Comparison of ENCODE assay signal across 26 mouse cellular contexts in the genomic region with DNA sequence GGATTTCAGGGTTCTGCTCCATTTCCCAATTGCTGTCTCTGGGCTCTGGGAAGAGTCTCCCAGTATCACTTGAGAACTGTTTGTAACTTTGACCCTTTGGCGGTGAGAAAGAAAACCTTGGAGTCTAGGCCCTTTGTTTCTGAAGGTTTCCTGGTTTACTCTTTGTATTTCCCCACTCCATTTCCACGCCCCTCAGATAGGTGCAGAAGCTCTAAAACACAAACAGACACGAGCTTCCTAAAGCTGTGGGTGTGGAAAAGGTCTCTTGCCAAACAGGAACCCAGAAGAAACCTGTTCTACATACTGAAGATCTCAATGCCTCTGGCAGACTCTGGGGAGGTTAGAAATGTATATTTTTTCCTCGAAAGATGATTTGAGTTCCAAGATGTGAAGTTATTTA. TPM values are rescaled to one million over a fixed set of nuclear protein-coding genes. Genes with fewer than 3 reads are reported as not detected.
A peak's percentile ranks its signal among the peaks of the same experiment; 100 is the strongest.
DNase-seq lines count a peak whose midpoint lies in the region; ATAC-seq and TF ChIP-seq lines count a peak whose summit lies in the region.
"Had no signal": no experiment of that assay in that cellular context is flagged by ENCODE, and none has a peak within 500 bp of the region (broad histone marks: within the 10 kb centered on the region; RNA-seq: fewer than 3 reads in every experiment).

No protein-coding gene starts in this region.

- H3K4me1 ChIP-seq in lung, embryonic 16.5 days (replicated peaks; ENCODE audit: control insufficient read depth, insufficient read depth, low read length) = no peaks in the 10 kb centered on the region
- no peaks in the 10 kb centered on the region; the same call in 1 of the 2 replicates for H3K4me1 ChIP-seq in intestine, postnatal 0 days (replicated peaks; ENCODE audit: control insufficient read depth, insufficient read depth, low read length)
- H3K4me1 ChIP-seq: heart, embryonic 10.5 days; hindbrain, embryonic 15.5 days; limb, embryonic 12.5 days; liver, embryonic 15.5 days had no signal

- no peak overlapping the region for H3K9ac ChIP-seq in lung, embryonic 16.5 days (ENCODE audit: low read length)
- H3K9ac ChIP-seq in intestine, postnatal 0 days (ENCODE audit: low read depth, low read length) = no peak overlapping the region
- H3K9ac ChIP-seq: hindbrain, embryonic 15.5 days; limb, embryonic 12.5 days; liver, embryonic 15.5 days had no signal

- no peaks in the 10 kb centered on the region for H3K9me3 ChIP-seq in lung, embryonic 16.5 days (ENCODE audit: control insufficient read depth, low read length)
- H3K9me3 ChIP-seq in intestine, postnatal 0 days (ENCODE audit: control insufficient read depth) = no peaks in the 10 kb centered on the region
- H3K9me3 ChIP-seq: heart, embryonic 10.5 days; hindbrain, embryonic 15.5 days; limb, embryonic 12.5 days; liver, embryonic 15.5 days had no signal

- 46% methylated on average over 4 of the region's 4 CpGs for WGBS in lung, embryonic 16.5 days
- 36% methylated on average over 4 of the region's 4 CpGs for WGBS in intestine, postnatal 0 days

- no peaks in the 10 kb centered on the region for H3K36me3 ChIP-seq in lung, embryonic 16.5 days (ENCODE audit: control insufficient read depth, insufficient read depth, low read length)
- H3K36me3 ChIP-seq in intestine, postnatal 0 days (ENCODE audit: control insufficient read depth, insufficient read depth) = no peaks in the 10 kb centered on the region; the same call in 1 of the 2 replicates
- H3K36me3 ChIP-seq: heart, embryonic 10.5 days; hindbrain, embryonic 15.5 days; limb, embryonic 12.5 days; liver, embryonic 15.5 days had no signal

- no peak for TF ChIP-seq CTCF in intestine, postnatal 0 days (IDR thresholded peaks at IDR 0.05; ENCODE audit: low read depth)

- H3K27me3 ChIP-seq in lung, embryonic 16.5 days (ENCODE audit: control insufficient read depth, insufficient read depth, low read depth, low read length) = no peaks in the 10 kb centered on the region
- no peaks in the 10 kb centered on the region for H3K27me3 ChIP-seq in intestine, postnatal 0 days (replicated peaks; ENCODE audit: control insufficient read depth, insufficient read depth, low read length)
- H3K27me3 ChIP-seq: hindbrain, embryonic 15.5 days; limb, embryonic 12.5 days; liver, embryonic 15.5 days had no signal

- no peak overlapping the region for H3K4me2 ChIP-seq in lung, embryonic 16.5 days (ENCODE audit: low read depth, low read length)
- H3K4me2 ChIP-seq in intestine, postnatal 0 days (replicated peaks; ENCODE audit: low read depth) = no peak overlapping the region
- H3K4me2 ChIP-seq: hindbrain, embryonic 15.5 days; limb, embryonic 12.5 days; liver, embryonic 15.5 days had no signal

- H3K27ac ChIP-seq in lung, embryonic 16.5 days (ENCODE audit: low read length) = peak overlapping the region; percentile 11
- H3K27ac ChIP-seq in intestine, postnatal 0 days (ENCODE audit: low read depth, low read length) = no peak overlapping the region
- H3K27ac ChIP-seq: heart, embryonic 10.5 days; hindbrain, embryonic 15.5 days; layer of hippocampus, adult 2 months; left cerebral cortex, adult 2 months; limb, embryonic 12.5 days; liver, embryonic 15.5 days; macrophage had no signal

- no peak overlapping the region for H3K4me3 ChIP-seq in lung, embryonic 16.5 days (ENCODE audit: low read length)
- H3K4me3 ChIP-seq in intestine, postnatal 0 days (ENCODE audit: low read depth, low read length) = no peak overlapping the region
- H3K4me3 ChIP-seq: erythroblast, embryonic 14.5 days; heart, embryonic 10.5 days; hindbrain, embryonic 15.5 days; layer of hippocampus, adult 2 months; left cerebral cortex, adult 2 months; limb, embryonic 12.5 days; liver, embryonic 15.5 days had no signal

- peak; percentile 62; the same call in 1 of the 2 replicates for ATAC-seq in lung, embryonic 16.5 days (ENCODE audit: low read depth)
- ATAC-seq in intestine, postnatal 0 days = peak; percentile 48
- no peak for ATAC-seq in megakaryocyte progenitor cell, adult 5-6 weeks (replicated peaks; ENCODE audit: poor library complexity)
- ATAC-seq: forebrain, embryonic 16.5 days had no signal

- no peak for DNase-seq in lung, postnatal 4 days
- DNase-seq in lung, postnatal 36 days = peak; percentile 73
- no peak for DNase-seq in thymus, postnatal 0 days (ENCODE audit: low spot score)
- DNase-seq: adrenal gland, postnatal 25 days; B cell, adult 2 months; cerebellum, adult 2 months; cerebellum, postnatal 14 days; gastrocnemius, postnatal 10 days; kidney, adult 9 months; kidney, postnatal 14 days; midbrain, embryonic 14.5 days; retina, postnatal 1 day; right cerebral cortex, postnatal 14 days; spleen, adult 18-20 months had no signal

RNA-seq across cellular contexts. Expression of a gene that starts 10.8 kb away (rescaled TPM):
- polyA plus RNA-seq in lung, embryonic 16.5 days (2015; fragmentation: Nextera tagmentation; extraction: Ambion mirVana) = 24.8 and 29.1 TPM in 2 replicates
- polyA plus RNA-seq in intestine, postnatal 0 days (2015; fragmentation: Nextera tagmentation; extraction: Ambion mirVana) = 20.8 and 26.8 TPM in 2 replicates
- 7.8 and 9.4 TPM in 2 replicates for polyA plus RNA-seq in thymus, postnatal 0 days (2015; fragmentation: Nextera tagmentation; extraction: Ambion mirVana)
- total RNA-seq in megakaryocyte progenitor cell, adult 5-6 weeks (2015) = 0.27 and 1.3 TPM in 2 replicates
- 0.42 and 0.98 TPM in 2 replicates for total RNA-seq in megakaryocyte progenitor cell, adult 5-6 weeks (2017)
- polyA plus RNA-seq: erythroblast, embryonic 14.5 days had no signal
